Mouse (Mus musculus) myocyte (in vitro differentiated cells): Measurements from ENCODE around the gene Cntn4.

Experiments
- E2F4 ChIP-seq: IDR thresholded peaks from one replicate; pipeline ENCODE4 v1.6.1; 2011; ENCODE audit warnings: mild to moderate bottlenecking, control low read depth, moderate library complexity; ENCODE audit not compliant: insufficient read depth
- MAX ChIP-seq: IDR thresholded peaks from one replicate; pipeline ENCODE4 v1.6.1; 2011; ENCODE audit warnings: low read depth, mild to moderate bottlenecking, control low read depth
- MYOD1 ChIP-seq, 3 experiments: IDR thresholded peaks; one replicate each; pipeline ENCODE4 v1.6.1; 2011; ENCODE audit warnings: control low read depth in 2 of 3, low read depth in 2 of 3, mild to moderate bottlenecking in 2 of 3, moderate library complexity in 1 of 3; ENCODE audit not compliant: insufficient read length in 2 of 3, control insufficient read depth in 1 of 3
- MYOG ChIP-seq, 3 experiments: IDR thresholded peaks; one replicate each; pipeline ENCODE4 v1.6.1; 2011; ENCODE audit warnings: control low read depth in 2 of 3, low read depth in 2 of 3, mild to moderate bottlenecking in 2 of 3; ENCODE audit not compliant: insufficient read length in 2 of 3, control insufficient read depth in 1 of 3, insufficient read depth in 1 of 3
- POLR2A ChIP-seq: IDR thresholded peaks from one replicate; pipeline ENCODE4 v1.6.1; 2011; ENCODE audit warnings: low read depth, mild to moderate bottlenecking, control low read depth, moderate library complexity; ENCODE audit not compliant: insufficient read length
- POLR2AphosphoS2 ChIP-seq: IDR thresholded peaks from one replicate; pipeline ENCODE4 v1.6.1; 2011; ENCODE audit warnings: low read depth, control low read depth; ENCODE audit not compliant: insufficient read length
- REST ChIP-seq: IDR thresholded peaks from one replicate; pipeline ENCODE4 v1.6.1; 2011; ENCODE audit warnings: mild to moderate bottlenecking, control low read depth, moderate library complexity; ENCODE audit not compliant: insufficient read depth, insufficient read length
- SRF ChIP-seq: IDR thresholded peaks from one replicate; pipeline ENCODE4 v1.6.1; 2011; ENCODE audit warnings: low read depth; ENCODE audit not compliant: control insufficient read depth, insufficient read length
- TCF12 ChIP-seq: IDR thresholded peaks from one replicate; pipeline ENCODE4 v1.6.1; 2011; ENCODE audit warnings: mild to moderate bottlenecking, control low read depth; ENCODE audit not compliant: poor library complexity, insufficient read depth, severe bottlenecking
- USF1 ChIP-seq: IDR thresholded peaks from one replicate; pipeline ENCODE4 v1.6.1; 2011; ENCODE audit warnings: low read depth, mild to moderate bottlenecking, control low read depth, moderate library complexity

DNA sequence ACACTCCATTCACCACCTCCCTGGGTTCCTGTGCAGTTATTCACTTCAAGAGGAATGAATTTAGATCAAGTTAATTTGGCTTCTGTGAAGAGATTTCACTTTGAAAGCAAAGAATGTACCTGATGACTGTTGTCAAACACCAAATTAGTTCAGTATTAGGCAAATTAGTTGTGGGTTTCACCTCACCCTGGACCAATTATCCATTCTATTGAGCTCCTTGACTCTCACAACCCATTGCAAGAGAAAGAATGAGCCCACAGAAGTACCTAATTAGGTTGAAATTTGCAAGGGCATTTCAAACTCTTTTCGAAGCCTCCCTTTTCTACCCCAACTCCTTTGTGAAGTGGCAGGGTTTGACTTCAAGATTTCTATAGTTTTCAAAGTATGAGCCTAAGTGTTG, 842.9 kb downstream of the Cntn4 start:
- TF ChIP-seq E2F4 (no peak), MYOG (IDR thresholded peaks at IDR 0.05; ENCODE audit: control insufficient read depth in 1 of 3, insufficient read depth in 1 of 3, insufficient read length in 2 of 3, low read depth in 2 of 3) (no peak), POLR2A (no peak), POLR2AphosphoS2 (no peak), TCF12 (no peak), REST (no peak), USF1 (no peak), MYOD1 (IDR thresholded peaks at IDR 0.05; ENCODE audit: control insufficient read depth in 1 of 3, insufficient read length in 2 of 3, low read depth in 2 of 3) (no peak), SRF (no peak), MAX (no peak)
